Mouse (Mus musculus): Measurements from ENCODE around the gene Retreg3. TPM values are rescaled to one million over a fixed set of nuclear protein-coding genes. Genes with fewer than 3 reads are reported as not detected.

The Retreg3 gene
- polyA plus RNA-seq, 1 experiment from 2014 or later: 28.5 TPM

GRCm38 (mm10) chr11:101084246-101084645 is 35.4 kb downstream of the Retreg3 start:
- Histone ChIP-seq H3K9me3 (no peaks in the 10 kb centered on the region), H3K9ac (replicated peaks) (no peak overlapping the region; the same call in 1 of the 2 replicates), H3K4me2 (replicated peaks) (no peak overlapping the region), H3K36me3 (peaks cover 13% of the 10 kb centered on the region), H3K27me3 (peaks cover 22% of the 10 kb centered on the region), H3K27ac (no peak overlapping the region), H3K4me3 (replicated peaks) (no peak overlapping the region), H3K4me1 (replicated peaks) (peaks cover 55% of the 10 kb centered on the region)
- ATAC-seq: no peak
- WGBS: 84% methylated on average over 14 of the region's 14 CpGs

GRCm38 (mm10) chr11:101083083-101083697 is 36.5 kb downstream of the Retreg3 start:
- H3K36me3 ChIP-seq: peaks cover 10% of the 10 kb centered on the region; the same call in 1 of the 2 replicates
- H3K9ac ChIP-seq (replicated peaks): peak overlapping the region; percentile 93
- H3K9me3 ChIP-seq: no peaks in the 10 kb centered on the region
- peaks cover 33% of the 10 kb centered on the region for H3K27me3 ChIP-seq
- H3K27ac ChIP-seq: peak overlapping the region; percentile 90
- H3K4me2 ChIP-seq (replicated peaks): peak overlapping the region; percentile 93
- ATAC-seq: peak; percentile 40
- peak overlapping the region; percentile 87 for H3K4me3 ChIP-seq (replicated peaks)
- H3K4me1 ChIP-seq (replicated peaks): peaks cover 50% of the 10 kb centered on the region
- WGBS: 39% methylated on average over 19 of the region's 19 CpGs

GRCm38 (mm10) chr11:101082208-101083082 is 37.2 kb downstream of the Retreg3 start, which contains the start of gene Coasy:
Gene Coasy, plus strand, starts transcription at chr11:101082565.
- ATAC-seq: peak; percentile 87
- H3K9ac ChIP-seq (replicated peaks): peak within 1 kb of the TSS; percentile 93
- H3K4me1 ChIP-seq (replicated peaks): peaks cover 43% of the 10 kb centered on the region
- peak within 1 kb of the TSS; percentile 93 for H3K4me2 ChIP-seq (replicated peaks)
- peaks cover 11% of the 10 kb centered on the region; the same call in 1 of the 2 replicates for H3K36me3 ChIP-seq
- H3K27me3 ChIP-seq: peaks cover 40% of the 10 kb centered on the region
- H3K27ac ChIP-seq: peak within 1 kb of the TSS; percentile 90
- H3K4me3 ChIP-seq (replicated peaks): peak within 1 kb of the TSS; percentile 87
- WGBS: under 1% methylated on average over 51 of the region's 51 CpGs
- no peaks in the 10 kb centered on the region for H3K9me3 ChIP-seq

GRCm38 (mm10) chr11:101081659-101082058 is 38.0 kb downstream of the Retreg3 start:
- Histone ChIP-seq H3K4me3 (replicated peaks) (peak overlapping the region; percentile 87), H3K27me3 (peaks cover 48% of the 10 kb centered on the region), H3K4me1 (replicated peaks) (peaks cover 41% of the 10 kb centered on the region), H3K9me3 (no peaks in the 10 kb centered on the region), H3K4me2 (replicated peaks) (peak overlapping the region; percentile 93), H3K27ac (peak overlapping the region; percentile 90), H3K36me3 (peaks cover 19% of the 10 kb centered on the region; the same call in 1 of the 2 replicates), H3K9ac (replicated peaks) (peak overlapping the region; percentile 93)
- 6% methylated on average over 10 of the region's 10 CpGs for WGBS
- ATAC-seq: no peak

- Histone ChIP-seq H3K4me1 (replicated peaks) (peaks cover 29% of the 10 kb centered on the region), H3K9ac (replicated peaks) (no peak overlapping the region), H3K9me3 (no peaks in the 10 kb centered on the region), H3K4me3 (replicated peaks) (no peak overlapping the region), H3K4me2 (replicated peaks) (no peak overlapping the region), H3K27me3 (peaks cover 53% of the 10 kb centered on the region), H3K36me3 (peaks cover 16% of the 10 kb centered on the region; the same call in 1 of the 2 replicates), H3K27ac (no peak overlapping the region)
- 68% methylated on average over 5 of the region's 5 CpGs for WGBS
- ATAC-seq: no peak
Measured at GRCm38 (mm10) chr11:101080421-101080820, 39.3 kb downstream of the Retreg3 start.

GRCm38 (mm10) chr11:101079746-101080145 is 39.9 kb downstream of the Retreg3 start:
- Histone ChIP-seq H3K4me3 (replicated peaks) (peak overlapping the region; percentile 9; the same call in 1 of the 2 replicates), H3K9me3 (no peaks in the 10 kb centered on the region), H3K9ac (replicated peaks) (no peak overlapping the region; the same call in 1 of the 2 replicates), H3K27ac (no peak overlapping the region), H3K27me3 (peaks cover 53% of the 10 kb centered on the region), H3K36me3 (0 out of 2 replicates have a peak, but pooled peaks cover 11% of the 10 kb centered on the region), H3K4me2 (replicated peaks) (0 out of 2 replicates have a peak overlapping the region, but pooled peaks have one; percentile 15), H3K4me1 (replicated peaks) (peaks cover 29% of the 10 kb centered on the region)
- ATAC-seq: no peak
- WGBS: 2% methylated on average over 27 of the region's 27 CpGs

GRCm38 (mm10) chr11:101078121-101078520 is 41.6 kb downstream of the Retreg3 start, which contains the start of gene Hsd17b1:
Gene Hsd17b1, plus strand, starts transcription at chr11:101078411.
- no peak within 1 kb of the TSS for H3K4me2 ChIP-seq (replicated peaks)
- peaks cover 53% of the 10 kb centered on the region for H3K27me3 ChIP-seq
- 0 out of 2 replicates have a peak, but pooled peaks cover 10% of the 10 kb centered on the region for H3K36me3 ChIP-seq
- ATAC-seq: no peak
- 65% methylated on average over 9 of the region's 9 CpGs for WGBS
- peaks cover 17% of the 10 kb centered on the region for H3K4me1 ChIP-seq (replicated peaks)
- no peak within 1 kb of the TSS for H3K9ac ChIP-seq (replicated peaks)
- no peak within 1 kb of the TSS for H3K27ac ChIP-seq
- H3K4me3 ChIP-seq (replicated peaks): no peak within 1 kb of the TSS
- H3K9me3 ChIP-seq: no peaks in the 10 kb centered on the region

- Histone ChIP-seq H3K4me3 (replicated peaks) (no peak overlapping the region), H3K9me3 (no peaks in the 10 kb centered on the region), H3K27ac (no peak overlapping the region), H3K27me3 (peaks cover 17% of the 10 kb centered on the region), H3K4me2 (replicated peaks) (no peak overlapping the region), H3K4me1 (replicated peaks) (peaks cover 16% of the 10 kb centered on the region), H3K36me3 (0 out of 2 replicates have a peak, but pooled peaks cover 4% of the 10 kb centered on the region), H3K9ac (replicated peaks) (no peak overlapping the region)
- no peak for ATAC-seq
- 73% methylated on average over 14 of the region's 14 CpGs for WGBS
Measured at GRCm38 (mm10) chr11:101071810-101072428, 47.8 kb downstream of the Retreg3 start.

GRCm38 (mm10) chr11:101070987-101071386 is 48.7 kb downstream of the Retreg3 start:
- no peaks in the 10 kb centered on the region for H3K9me3 ChIP-seq
- peaks cover 21% of the 10 kb centered on the region for H3K4me1 ChIP-seq (replicated peaks)
- H3K27ac ChIP-seq: no peak overlapping the region
- H3K36me3 ChIP-seq: no peaks in the 10 kb centered on the region
- no peak for ATAC-seq
- WGBS: 76% methylated on average over 6 of the region's 6 CpGs
- peaks cover 10% of the 10 kb centered on the region; the same call in 1 of the 2 replicates for H3K27me3 ChIP-seq
- peak overlapping the region; percentile 80 for H3K4me3 ChIP-seq (replicated peaks)
- peak overlapping the region; percentile 92 for H3K9ac ChIP-seq (replicated peaks)
- peak overlapping the region; percentile 96 for H3K4me2 ChIP-seq (replicated peaks)

- peak; percentile 78 for ATAC-seq
- Histone ChIP-seq H3K36me3 (no peaks in the 10 kb centered on the region), H3K4me2 (replicated peaks) (peak overlapping the region; percentile 96), H3K4me1 (replicated peaks) (peaks cover 21% of the 10 kb centered on the region), H3K9ac (replicated peaks) (peak overlapping the region; percentile 92), H3K27ac (peak overlapping the region; percentile 69), H3K9me3 (no peaks in the 10 kb centered on the region), H3K4me3 (replicated peaks) (peak overlapping the region; percentile 80), H3K27me3 (peaks cover 10% of the 10 kb centered on the region; the same call in 1 of the 2 replicates)
- under 1% methylated on average over 36 of the region's 36 CpGs for WGBS
Measured at GRCm38 (mm10) chr11:101070189-101070527, 49.5 kb downstream of the Retreg3 start.

GRCm38 (mm10) chr11:101069391-101070188 is 50.1 kb downstream of the Retreg3 start, which contains the start of gene Naglu:
Gene Naglu, plus strand, starts transcription at chr11:101070012.
- ATAC-seq: peak; percentile 89
- peaks cover 21% of the 10 kb centered on the region for H3K4me1 ChIP-seq (replicated peaks)
- no peaks in the 10 kb centered on the region for H3K9me3 ChIP-seq
- H3K27ac ChIP-seq: peak within 1 kb of the TSS; percentile 69
- peaks cover 10% of the 10 kb centered on the region; the same call in 1 of the 2 replicates for H3K27me3 ChIP-seq
- H3K4me3 ChIP-seq (replicated peaks): peak within 1 kb of the TSS; percentile 80
- 5% methylated on average over 35 of the region's 35 CpGs for WGBS
- peak within 1 kb of the TSS; percentile 92 for H3K9ac ChIP-seq (replicated peaks)
- peak within 1 kb of the TSS; percentile 96 for H3K4me2 ChIP-seq (replicated peaks)
- H3K36me3 ChIP-seq: peaks cover 2% of the 10 kb centered on the region
